Mouse (Mus musculus): ENCODE results near the gene Sirt4.

Gene Sirt4

GRCm38 (mm10) chr5:115476107-115476727 lies 8.3 kb downstream of the Sirt4 start:
- in situ Hi-C loops (cut with MboI; ENCODE audit: unreplicated experiment in 2 of 2) = loop anchor here in 1 of 2 experiments (25.0 kb wide), 1 partner anchor 1664 kb away; the partner anchor contains the start of gene Tmem119

- in situ Hi-C loops (cut with MboI; ENCODE audit: unreplicated experiment in 2 of 2) = loop anchor here in 1 of 2 experiments (25.0 kb wide), 1 partner anchor 1663 kb away; the partner anchor contains the start of gene Tmem119
Observed at GRCm38 (mm10) chr5:115475337-115476106, 9.0 kb downstream of the Sirt4 start.

GRCm38 (mm10) chr5:115474174-115474828 lies 10.2 kb downstream of the Sirt4 start:
- in situ Hi-C loops (cut with MboI; ENCODE audit: unreplicated experiment in 2 of 2) = loop anchor here in 1 of 2 experiments (25.0 kb wide), 1 partner anchor 512 kb away; the partner anchor contains the start of gene Hnf1a

- in situ Hi-C loops (cut with MboI; ENCODE audit: unreplicated experiment in 2 of 2) = loop anchor here in 1 of 2 experiments (25.0 kb wide), 1 partner anchor 511 kb away; the partner anchor contains the start of gene Hnf1a
Observed at GRCm38 (mm10) chr5:115473191-115473590, 11.3 kb downstream of the Sirt4 start.

DNA sequence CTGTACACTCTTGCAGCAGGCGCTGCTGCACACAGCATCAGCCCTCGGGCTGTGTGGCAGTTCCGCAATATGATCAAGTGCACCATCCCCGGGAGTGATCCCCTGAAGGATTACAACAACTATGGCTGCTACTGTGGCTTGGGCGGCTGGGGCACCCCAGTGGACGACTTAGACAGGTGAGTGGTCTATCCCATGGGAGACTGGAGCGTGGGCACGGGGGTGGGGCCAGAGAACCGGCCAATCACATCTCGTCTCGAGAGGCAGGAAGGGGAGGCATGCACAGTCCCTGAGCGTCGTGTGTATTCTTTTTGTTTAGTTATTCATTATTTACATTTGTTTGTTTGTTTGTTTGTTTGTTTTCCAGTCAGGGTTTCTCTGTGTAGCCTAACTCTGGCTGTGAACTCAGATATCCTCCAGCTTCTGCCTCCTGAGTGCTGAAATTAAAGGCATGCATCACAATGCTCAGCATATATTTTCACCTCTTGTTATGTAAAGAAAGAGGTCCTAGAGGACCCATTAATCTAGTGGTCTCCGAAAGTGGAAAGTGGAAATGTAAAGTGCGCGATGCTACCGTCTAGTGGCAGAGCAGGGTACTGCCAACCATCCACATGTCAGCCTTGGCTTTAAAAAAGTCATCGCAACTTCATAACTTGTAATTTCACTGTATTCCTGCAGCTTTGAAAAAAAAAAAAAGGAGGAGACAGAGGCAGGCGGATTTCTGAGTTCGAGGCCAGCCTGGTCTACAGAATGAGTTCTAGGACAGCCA lies 13.6 kb downstream of the Sirt4 start:
- in situ Hi-C loops (cut with MboI; ENCODE audit: unreplicated experiment in 2 of 2) = loop anchor here in 1 of 2 experiments (25.0 kb wide), 1 partner anchor 509 kb away; the partner anchor contains the start of gene Hnf1a

DNA sequence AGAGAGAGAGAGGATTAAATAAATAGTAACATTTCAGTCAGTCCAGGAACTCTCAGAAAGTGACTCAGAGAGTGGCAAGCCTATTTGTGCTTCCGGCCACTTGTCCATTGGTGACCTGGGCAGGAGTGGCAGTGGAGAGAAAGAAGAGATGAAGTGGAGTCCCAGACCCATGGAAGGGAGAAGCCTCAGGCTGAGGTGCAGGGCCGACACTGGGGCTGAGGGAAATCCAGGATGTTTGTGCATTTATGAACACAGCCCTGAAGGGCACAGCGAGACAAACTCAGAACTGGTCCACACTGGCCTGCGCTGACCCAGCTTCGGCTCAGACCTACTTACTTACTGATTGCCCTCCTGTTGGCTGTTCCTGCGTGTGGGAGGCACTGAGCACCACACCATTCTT lies 14.7 kb downstream of the Sirt4 start:
- in situ Hi-C loops (cut with MboI; ENCODE audit: unreplicated experiment in 2 of 2) = loop anchor here in 1 of 2 experiments (25.0 kb wide), 1 partner anchor 507 kb away; the partner anchor contains the start of gene Hnf1a

GRCm38 (mm10) chr5:115465642-115466420 lies 18.7 kb downstream of the Sirt4 start, which contains the start of gene Pla2g1b:
TSS of gene Pla2g1b (plus strand) at chr5:115466262.
- in situ Hi-C loops (cut with MboI; ENCODE audit: unreplicated experiment in 2 of 2) = loop anchor here in 1 of 2 experiments (25.0 kb wide), 1 partner anchor 504 kb away; the partner anchor contains the start of gene Hnf1a

- in situ Hi-C loops (cut with MboI; ENCODE audit: unreplicated experiment in 2 of 2) = loop anchor here in 1 of 2 experiments (25.0 kb wide), 1 partner anchor 502 kb away; the partner anchor contains the start of gene Hnf1a
Observed at GRCm38 (mm10) chr5:115464408-115465115, 20.0 kb downstream of the Sirt4 start.

- in situ Hi-C loops (cut with MboI; ENCODE audit: unreplicated experiment in 2 of 2) = loop anchor here in 1 of 2 experiments (25.0 kb wide), 1 partner anchor 497 kb away; the partner anchor contains the start of gene Hnf1a
Observed at GRCm38 (mm10) chr5:115458918-115459317, 25.6 kb downstream of the Sirt4 start.

GRCm38 (mm10) chr5:115455838-115456237 lies 28.7 kb downstream of the Sirt4 start:
- in situ Hi-C loops (cut with MboI; ENCODE audit: unreplicated experiment in 2 of 2) = loop anchor here in 1 of 2 experiments (25.0 kb wide), 1 partner anchor 494 kb away; the partner anchor contains the start of gene Hnf1a

GRCm38 (mm10) chr5:115454422-115455090 lies 30.0 kb downstream of the Sirt4 start:
- in situ Hi-C loops (cut with MboI; ENCODE audit: unreplicated experiment in 2 of 2) = loop anchor here in 1 of 2 experiments (25.0 kb wide), 1 partner anchor 492 kb away; the partner anchor contains the start of gene Hnf1a

- in situ Hi-C loops (cut with MboI; ENCODE audit: unreplicated experiment in 2 of 2) = loop anchor here in 1 of 2 experiments (25.0 kb wide), 1 partner anchor 488 kb away; the partner anchor contains the start of gene Hnf1a
Observed at GRCm38 (mm10) chr5:115450410-115451317, 33.9 kb downstream of the Sirt4 start.

- in situ Hi-C loops (cut with MboI; ENCODE audit: unreplicated experiment in 2 of 2) = loop anchor here (5.0 to 25.0 kb wide), 3 partner anchors 92 to 474 kb away; partner anchors contain the start of genes Coq5 (in 1 of the 2) and Hnf1a (in 1 of the 2)
Observed at GRCm38 (mm10) chr5:115449247-115449646, 35.3 kb downstream of the Sirt4 start.

DNA sequence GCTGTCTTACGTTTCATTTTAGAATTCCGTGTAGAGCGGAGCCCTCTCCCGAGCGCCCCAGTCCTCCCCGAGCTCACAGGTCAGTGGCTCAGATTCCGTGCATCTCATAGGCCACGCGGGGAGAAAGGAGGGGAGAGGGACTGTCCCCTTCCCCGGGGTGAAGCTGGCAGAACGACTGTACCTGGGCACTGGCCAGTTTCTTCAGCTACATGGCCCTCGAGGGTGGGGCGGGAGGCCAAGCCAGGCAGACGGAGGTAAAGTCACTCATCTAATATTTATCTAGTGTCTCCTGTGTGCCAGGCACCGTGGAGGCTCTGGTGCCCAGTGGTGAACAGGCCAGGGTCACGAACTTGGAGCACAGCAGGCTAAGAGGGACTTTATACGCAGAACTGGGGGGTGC lies 37.4 kb downstream of the Sirt4 start:
- in situ Hi-C loops (cut with MboI; ENCODE audit: unreplicated experiment in 2 of 2) = loop anchor here (5.0 to 25.0 kb wide), 3 partner anchors 90 to 472 kb away; partner anchors contain the start of genes Coq5 (in 1 of the 2) and Hnf1a (in 1 of the 2)

DNA sequence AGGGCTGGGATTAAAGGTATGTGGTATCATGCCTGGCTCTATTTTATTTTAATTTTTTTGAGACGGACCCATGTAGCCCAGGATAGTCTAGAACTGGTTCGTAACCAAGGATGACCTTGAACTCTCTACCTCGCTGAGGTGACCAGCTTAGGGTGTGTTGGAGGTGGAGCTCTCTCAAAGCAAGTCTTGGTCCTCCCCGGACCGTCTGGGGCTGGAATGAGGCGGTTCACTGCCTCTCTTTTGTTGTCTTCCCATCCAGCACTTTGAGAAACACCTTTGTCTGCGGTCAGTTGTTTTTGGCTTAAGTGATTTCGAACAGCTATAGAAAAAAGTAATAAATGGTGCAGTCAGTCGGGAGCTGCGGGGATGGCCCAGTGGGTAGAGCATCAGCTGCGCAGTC lies 40.4 kb downstream of the Sirt4 start:
- in situ Hi-C loops (cut with MboI; ENCODE audit: unreplicated experiment in 2 of 2) = loop anchor here in 1 of 2 experiments (5.0 to 25.0 kb wide), 3 partner anchors 87 to 469 kb away; partner anchors contain the start of genes Coq5 and Hnf1a

- in situ Hi-C loops (cut with MboI; ENCODE audit: unreplicated experiment in 2 of 2) = loop anchor here in 1 of 2 experiments (5.0 to 25.0 kb wide), 3 partner anchors 85 to 468 kb away; partner anchors contain the start of genes Coq5 and Hnf1a
Observed at GRCm38 (mm10) chr5:115442663-115443062, 41.9 kb downstream of the Sirt4 start.
